Mouse (Mus musculus) hindbrain, embryonic 13.5 days (tissue): ENCODE data around the gene Ddx41. TPM values are rescaled to one million over a fixed set of nuclear protein-coding genes. Genes with fewer than 3 reads are reported as not detected.

Experiments used
- ATAC-seq: fragments of 200-750 bp; cut with Nextera tagmentation; 2 replicates; pipeline ENCODE4 v1.8.0; 2017; ENCODE audit warnings: moderate TSS enrichment; ENCODE audit not compliant: low FRiP score
- H3K27ac ChIP-seq: fragments of 300-500 bp; sonication (generic); 2 replicates; pipeline ENCODE4 v1.5.1; 2015; ENCODE audit warnings: inconsistent platforms, mild to moderate bottlenecking, moderate library complexity
- H3K27me3 ChIP-seq: fragments of 300-500 bp; sonication (generic); 2 replicates; pipeline ENCODE4 v1.6.1; 2015; ENCODE audit warnings: mild to moderate bottlenecking, inconsistent platforms
- H3K36me3 ChIP-seq: fragments of 300-500 bp; sonication (generic); 2 replicates; pipeline ENCODE4 v1.6.1; 2015; ENCODE audit warnings: mild to moderate bottlenecking, inconsistent platforms
- H3K4me1 ChIP-seq: fragments of 300-500 bp; sonication (generic); replicated peaks from 2 replicates; pipeline ENCODE4 v1.6.1; 2015; ENCODE audit warnings: inconsistent platforms
- H3K4me2 ChIP-seq: fragments of 300-500 bp; sonication (generic); 2 replicates; pipeline ENCODE4 v1.6.1; 2015; ENCODE audit warnings: inconsistent platforms, mild to moderate bottlenecking, moderate library complexity
- H3K4me3 ChIP-seq: fragments of 300-500 bp; sonication (generic); 2 replicates; pipeline ENCODE4 v1.5.1; 2015; ENCODE audit warnings: mild to moderate bottlenecking, inconsistent platforms
- H3K9ac ChIP-seq: fragments of 300-500 bp; sonication (generic); 2 replicates; pipeline ENCODE4 v1.6.1; 2015; ENCODE audit warnings: mild to moderate bottlenecking, inconsistent platforms
- H3K9me3 ChIP-seq: fragments of 300-500 bp; sonication (generic); 2 replicates; pipeline ENCODE4 v1.6.1; 2016; ENCODE audit warnings: inconsistent platforms
- WGBS: fragments of 180-500 bp; shearing (Covaris S2); methylation state at CpG from one replicate; pipeline ENCODE4 v1.1.7; 2015; 5-methylcytosine and 5-hydroxymethylcytosine counted together
- polyA plus RNA-seq: library from polyadenylated mRNA; unstranded; fragments of >200 nt; fragmentation: Nextera tagmentation; extraction: Ambion mirVana; gene quantifications from 2 replicates; pipeline ENCODE4 v1.2.1, GENCODE M21; 2015

Gene Ddx41
- polyA plus RNA-seq, 1 experiment from 2014 or later: 55.6 TPM

- ATAC-seq: no peak
- H3K27me3 ChIP-seq: no peaks in the 10 kb centered on the region
- H3K9me3 ChIP-seq: no peaks in the 10 kb centered on the region
- peak overlapping the region; percentile 80 for H3K4me3 ChIP-seq
- peaks cover 77% of the 10 kb centered on the region for H3K36me3 ChIP-seq
- 93% methylated on average over 15 of the region's 15 CpGs for WGBS
- H3K4me1 ChIP-seq: peaks cover 26% of the 10 kb centered on the region
- peak overlapping the region; percentile 89 for H3K9ac ChIP-seq
- H3K27ac ChIP-seq: 0 out of 2 replicates have a peak overlapping the region, but pooled peaks have one; percentile 86
- H3K4me2 ChIP-seq: peak overlapping the region; percentile 91
Measured at GRCm38 (mm10) chr13:55535191-55535590, 1.3 kb downstream of the Ddx41 start.

DNA sequence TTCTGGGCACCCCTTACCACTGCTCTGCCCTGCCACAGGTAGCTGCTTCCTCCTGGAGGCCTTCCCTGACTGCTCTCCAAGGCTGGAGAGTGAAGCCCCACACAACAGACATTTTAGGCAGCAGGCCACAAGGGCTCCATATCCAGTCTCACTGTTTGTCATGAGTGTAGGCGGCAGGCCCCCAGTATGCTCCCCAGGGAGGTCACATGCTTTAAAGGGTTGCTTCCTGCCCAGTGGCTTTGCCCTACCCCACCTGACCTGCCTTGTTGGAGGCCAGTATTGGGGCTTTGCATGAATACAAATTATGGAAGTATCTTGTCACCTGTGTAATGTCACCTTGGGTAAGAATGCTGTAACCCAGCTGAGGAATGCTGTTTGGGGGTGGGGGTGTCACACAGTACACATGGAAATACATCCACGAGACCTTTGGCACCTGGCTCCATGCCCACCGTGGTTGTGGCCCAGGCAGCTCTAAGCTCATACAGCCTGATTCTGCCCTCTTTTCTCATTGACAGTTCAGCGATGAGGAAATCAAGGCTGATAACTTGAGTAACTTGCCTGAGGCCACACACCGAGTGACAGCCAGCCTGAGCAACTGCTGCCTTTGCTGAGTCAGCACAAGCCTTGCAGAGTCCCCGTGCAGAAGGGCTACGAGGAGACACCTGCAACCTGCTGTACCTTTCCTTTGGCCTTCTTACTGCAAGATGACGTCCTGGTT, 7.1 kb downstream of the Ddx41 start, which contains the start of gene Dok3:
TSS of gene Dok3 (minus strand) at position 99 of the 718 bp plus-strand sequence.
- ATAC-seq: no peak
- peaks cover 56% of the 10 kb centered on the region for H3K36me3 ChIP-seq
- H3K4me3 ChIP-seq: no peak within 1 kb of the TSS
- no peaks in the 10 kb centered on the region for H3K27me3 ChIP-seq
- H3K4me2 ChIP-seq: no peak within 1 kb of the TSS
- H3K4me1 ChIP-seq: peaks cover 13% of the 10 kb centered on the region
- H3K9me3 ChIP-seq: no peaks in the 10 kb centered on the region
- no peak within 1 kb of the TSS for H3K27ac ChIP-seq
- WGBS: 84% methylated on average over 8 of the region's 8 CpGs
- H3K9ac ChIP-seq: no peak within 1 kb of the TSS

DNA sequence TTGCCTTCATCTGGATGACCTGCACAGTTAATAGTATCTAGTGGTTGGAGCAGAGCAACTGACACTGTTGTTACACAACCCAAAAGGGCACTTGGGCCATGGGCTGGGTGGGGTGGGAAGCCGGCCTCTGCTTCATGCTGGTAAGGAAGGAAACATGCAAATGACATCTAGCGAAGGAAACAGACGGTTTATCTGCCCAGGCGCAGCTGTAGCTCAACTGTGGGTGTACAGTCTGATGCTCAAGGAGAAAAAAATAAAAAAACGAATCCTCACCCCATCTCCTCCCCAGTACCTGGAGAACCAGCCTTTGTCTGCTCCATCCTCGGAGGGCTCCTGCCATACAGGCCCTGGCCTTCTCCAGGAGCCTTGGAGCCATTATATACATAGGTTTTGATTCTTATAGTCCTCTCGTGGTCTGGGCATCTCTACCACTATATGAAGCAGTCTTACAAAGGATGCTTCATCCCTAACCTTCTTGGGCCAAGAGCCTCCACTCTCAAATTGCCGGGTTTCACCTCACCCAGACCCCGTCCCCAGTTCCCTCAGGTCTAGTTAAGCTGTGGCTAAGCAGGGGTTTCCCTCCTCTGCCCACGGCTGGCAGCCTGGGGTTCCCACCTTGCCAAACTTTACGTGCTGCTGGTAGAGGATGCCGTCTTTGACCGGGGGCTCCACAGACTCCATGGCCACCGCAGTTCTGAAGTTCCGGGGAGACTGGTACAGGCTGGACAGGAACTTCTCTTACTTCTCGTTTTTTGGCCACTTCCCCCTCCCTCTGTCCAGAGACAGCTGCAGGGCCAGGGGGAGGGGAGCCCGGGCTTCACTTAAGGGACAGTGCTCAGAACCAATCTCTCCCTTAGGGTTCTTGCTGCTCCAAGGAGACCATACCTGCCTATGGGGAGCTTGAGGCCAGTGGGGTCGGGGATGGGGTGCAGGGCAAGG, 8.4 kb downstream of the Ddx41 start:
- H3K36me3 ChIP-seq: peaks cover 55% of the 10 kb centered on the region
- WGBS: 84% methylated on average over 18 of the region's 18 CpGs
- no peak for ATAC-seq
- 0 out of 2 replicates have a peak, but pooled peaks cover 4% of the 10 kb centered on the region for H3K4me1 ChIP-seq
- no peak overlapping the region for H3K9ac ChIP-seq
- H3K9me3 ChIP-seq: no peaks in the 10 kb centered on the region
- no peak overlapping the region for H3K4me2 ChIP-seq
- H3K4me3 ChIP-seq: no peak overlapping the region
- H3K27ac ChIP-seq: no peak overlapping the region
- H3K27me3 ChIP-seq: no peaks in the 10 kb centered on the region

DNA sequence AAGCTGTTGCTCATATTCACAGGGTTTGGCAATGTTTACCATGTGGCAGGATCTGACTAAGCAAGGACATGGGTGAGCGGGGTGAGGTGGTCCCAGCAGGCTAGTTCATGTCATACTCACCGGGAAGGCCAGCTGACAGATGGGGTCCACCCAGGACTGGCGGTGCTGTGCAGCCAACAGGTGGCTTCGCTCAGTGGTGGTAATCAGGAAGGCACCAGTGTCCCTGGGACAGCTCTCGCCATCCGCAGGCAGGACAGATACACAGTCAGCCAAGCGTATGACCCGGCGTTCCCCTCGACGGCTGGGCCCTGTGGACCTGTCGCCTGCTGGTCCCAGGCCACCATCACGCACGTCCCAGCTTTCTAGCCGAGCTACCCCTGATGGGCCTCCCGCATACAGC, 9.2 kb downstream of the Ddx41 start:
- H3K4me1 ChIP-seq: 0 out of 2 replicates have a peak, but pooled peaks cover 3% of the 10 kb centered on the region
- no peak overlapping the region for H3K4me2 ChIP-seq
- no peaks in the 10 kb centered on the region for H3K9me3 ChIP-seq
- 84% methylated on average over 16 of the region's 16 CpGs for WGBS
- H3K27me3 ChIP-seq: no peaks in the 10 kb centered on the region
- peaks cover 52% of the 10 kb centered on the region for H3K36me3 ChIP-seq
- H3K9ac ChIP-seq: no peak overlapping the region
- ATAC-seq: no peak
- H3K4me3 ChIP-seq: no peak overlapping the region
- no peak overlapping the region for H3K27ac ChIP-seq

GRCm38 (mm10) chr13:55525733-55526553, 10.5 kb downstream of the Ddx41 start:
- Histone ChIP-seq H3K27ac (no peak overlapping the region), H3K27me3 (no peaks in the 10 kb centered on the region), H3K4me3 (no peak overlapping the region), H3K4me2 (no peak overlapping the region), H3K9ac (no peak overlapping the region), H3K9me3 (no peaks in the 10 kb centered on the region), H3K4me1 (0 out of 2 replicates have a peak, but pooled peaks cover 3% of the 10 kb centered on the region), H3K36me3 (peaks cover 39% of the 10 kb centered on the region)
- WGBS: 86% methylated on average over 16 of the region's 16 CpGs
- ATAC-seq: no peak

- 91% methylated on average over 23 of the region's 23 CpGs for WGBS
- Histone ChIP-seq H3K4me1 (0 out of 2 replicates have a peak, but pooled peaks cover 3% of the 10 kb centered on the region), H3K27ac (no peak overlapping the region), H3K4me2 (no peak overlapping the region), H3K9me3 (no peaks in the 10 kb centered on the region), H3K4me3 (no peak overlapping the region), H3K27me3 (no peaks in the 10 kb centered on the region), H3K36me3 (peaks cover 20% of the 10 kb centered on the region), H3K9ac (no peak overlapping the region)
- ATAC-seq: no peak
Measured at GRCm38 (mm10) chr13:55523951-55524600, 12.4 kb downstream of the Ddx41 start.

GRCm38 (mm10) chr13:55523278-55523677, 13.2 kb downstream of the Ddx41 start:
- Histone ChIP-seq H3K9me3 (no peaks in the 10 kb centered on the region), H3K4me3 (no peak overlapping the region), H3K27ac (no peak overlapping the region), H3K9ac (0 out of 2 replicates have a peak overlapping the region, but pooled peaks have one; percentile 8), H3K4me2 (no peak overlapping the region), H3K36me3 (peaks cover 16% of the 10 kb centered on the region), H3K4me1 (0 out of 2 replicates have a peak, but pooled peaks cover 3% of the 10 kb centered on the region), H3K27me3 (no peaks in the 10 kb centered on the region)
- no peak for ATAC-seq
- 67% methylated on average over 17 of the region's 17 CpGs for WGBS

GRCm38 (mm10) chr13:55522730-55523129, 13.7 kb downstream of the Ddx41 start:
- peaks cover 16% of the 10 kb centered on the region for H3K36me3 ChIP-seq
- no peaks in the 10 kb centered on the region for H3K9me3 ChIP-seq
- H3K27me3 ChIP-seq: no peaks in the 10 kb centered on the region
- no peak overlapping the region for H3K4me3 ChIP-seq
- 0 out of 2 replicates have a peak overlapping the region, but pooled peaks have one; percentile 8 for H3K9ac ChIP-seq
- WGBS: 68% methylated on average over 8 of the region's 8 CpGs
- no peak for ATAC-seq
- H3K4me1 ChIP-seq: 0 out of 2 replicates have a peak, but pooled peaks cover 3% of the 10 kb centered on the region
- no peak overlapping the region for H3K4me2 ChIP-seq
- H3K27ac ChIP-seq: no peak overlapping the region

GRCm38 (mm10) chr13:55519606-55520005, 16.9 kb downstream of the Ddx41 start:
- WGBS: 88% methylated on average over 4 of the region's 4 CpGs

DNA sequence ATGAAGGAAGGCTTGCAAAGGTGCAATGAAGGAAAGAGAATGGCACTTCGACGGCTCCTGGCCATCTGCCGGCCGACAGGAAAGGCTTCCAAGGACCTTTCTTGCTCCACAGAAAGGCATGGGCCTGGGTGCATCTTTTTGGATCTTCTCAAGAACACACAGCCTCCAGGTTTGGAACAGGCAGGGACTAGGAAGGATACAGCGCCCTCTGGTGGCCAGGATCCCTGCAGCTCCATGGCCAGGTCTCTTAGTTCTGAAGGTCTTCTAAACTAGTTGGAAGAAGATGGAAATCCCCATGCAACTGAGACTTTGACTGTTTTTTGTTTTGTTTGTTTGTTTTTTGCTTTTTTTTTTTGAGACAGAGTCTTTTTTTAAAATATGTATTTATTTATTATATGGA, 19.5 kb downstream of the Ddx41 start:
- Histone ChIP-seq H3K9ac (no peak overlapping the region), H3K27ac (no peak overlapping the region), H3K36me3 (no peaks in the 10 kb centered on the region), H3K9me3 (no peaks in the 10 kb centered on the region), H3K4me3 (no peak overlapping the region), H3K4me2 (no peak overlapping the region), H3K27me3 (peaks cover 10% of the 10 kb centered on the region), H3K4me1 (peaks cover 15% of the 10 kb centered on the region)
- WGBS: 7% methylated on average over 5 of the region's 5 CpGs
- ATAC-seq: no peak

More at GRCm38 (mm10) chr13:55519606-55520005, 16.9 kb downstream of the Ddx41 start:
- Histone ChIP-seq H3K4me2 (no peak overlapping the region), H3K9me3 (no peaks in the 10 kb centered on the region), H3K4me3 (no peak overlapping the region), H3K4me1 (no peaks in the 10 kb centered on the region), H3K27me3 (peaks cover 10% of the 10 kb centered on the region), H3K36me3 (peaks cover 16% of the 10 kb centered on the region), H3K9ac (no peak overlapping the region), H3K27ac (no peak overlapping the region)
- ATAC-seq: no peak

GRCm38 (mm10) chr13:55513828-55514227, 22.6 kb downstream of the Ddx41 start:
- no peak for ATAC-seq
- Histone ChIP-seq H3K4me3 (peak overlapping the region; percentile 78), H3K9ac (peak overlapping the region; percentile 84; the same call in 1 of the 2 replicates), H3K4me1 (peaks cover 36% of the 10 kb centered on the region), H3K27ac (no peak overlapping the region), H3K36me3 (peaks cover 16% of the 10 kb centered on the region), H3K9me3 (no peaks in the 10 kb centered on the region), H3K27me3 (peaks cover 10% of the 10 kb centered on the region), H3K4me2 (peak overlapping the region; percentile 98)
- 39% methylated on average over 9 of the region's 9 CpGs for WGBS
